Mouse (Mus musculus) bone marrow macrophage, adult 2 months (primary cell): Measurements from ENCODE around the gene Tmem185b.

ENCODE experiments used
- CTCF ChIP-seq: IDR thresholded peaks from 2 replicates; pipeline ENCODE4 v1.5.1; 2012; ENCODE audit warnings: low read depth, mild to moderate bottlenecking, low read length, moderate library complexity
- POLR2A ChIP-seq: IDR thresholded peaks from 2 replicates; pipeline ENCODE4 v1.6.1; 2012; ENCODE audit warnings: mild to moderate bottlenecking, low read depth, low read length, borderline replicate concordance

- no peak for TF ChIP-seq POLR2A
- TF ChIP-seq CTCF: no peak
Observed at GRCm38 (mm10) chr1:119510857-119511256, 15.1 kb upstream of the Tmem185b start.
